Mouse (Mus musculus) spleen, embryonic (tissue): ENCODE results near the gene Fam81b.
"Not testable (repeated sequence)": the region's sequence is repeated elsewhere in the genome, so short reads cannot be mapped to it uniquely, and the experiment has no call there.

Source experiments
- CTCF ChIA-PET: fragments of 350-600 bp; sonication (Branson Sonifier 250); formaldehyde crosslinking; loops from one replicate; lab custom pipeline; 2022; lab: Charles Lee

Gene Fam81b

GRCm38 (mm10) chr13:76304637-76305122, at the start of gene Fam81b:
Fam81b (minus strand) TSS chr13:76305072.
- CTCF ChIA-PET, result no interaction called here

- CTCF ChIA-PET, result not testable (repeated sequence)
Observed at GRCm38 (mm10) chr13:76345941-76346340, 41.1 kb upstream of the Fam81b start.

GRCm38 (mm10) chr13:76318635-76319034, 13.8 kb upstream of the Fam81b start:
- CTCF ChIA-PET, result no interaction called here

GRCm38 (mm10) chr13:76311580-76311979, 6.7 kb upstream of the Fam81b start:
- CTCF ChIA-PET, result no interaction called here

GRCm38 (mm10) chr13:76308811-76309210, 3.9 kb upstream of the Fam81b start:
- CTCF ChIA-PET, result no interaction called here

- CTCF ChIA-PET, result no interaction called here
Observed at GRCm38 (mm10) chr13:76305655-76306365, 938 bp upstream of the Fam81b start.

- CTCF ChIA-PET, result no interaction called here
Observed at GRCm38 (mm10) chr13:76305241-76305640, 369 bp upstream of the Fam81b start.

- CTCF ChIA-PET, result interaction anchor here (0.6 kb wide), 1 partner anchor 912 kb away, joined by 3 read pairs; no protein-coding TSS in a partner anchor
Observed at GRCm38 (mm10) chr13:76304201-76304600, 671 bp downstream of the Fam81b start.

- CTCF ChIA-PET, result no interaction called here
Observed at GRCm38 (mm10) chr13:76303160-76303559, 1.7 kb downstream of the Fam81b start.

GRCm38 (mm10) chr13:76302056-76302455, 2.8 kb downstream of the Fam81b start:
- CTCF ChIA-PET, result no interaction called here

GRCm38 (mm10) chr13:76292050-76292449, 12.8 kb downstream of the Fam81b start:
- CTCF ChIA-PET, result no interaction called here

- CTCF ChIA-PET, result no interaction called here
Observed at GRCm38 (mm10) chr13:76284597-76284996, 20.3 kb downstream of the Fam81b start.

GRCm38 (mm10) chr13:76264361-76265026, 40.4 kb downstream of the Fam81b start:
- CTCF ChIA-PET, result no interaction called here

GRCm38 (mm10) chr13:76258766-76259165, 46.1 kb downstream of the Fam81b start:
- CTCF ChIA-PET, result no interaction called here

GRCm38 (mm10) chr13:76256350-76256749, 48.5 kb downstream of the Fam81b start:
- CTCF ChIA-PET, result interaction anchor here (0.5 kb wide), 1 partner anchor 425 kb away, joined by 7 read pairs; no protein-coding TSS in a partner anchor

- CTCF ChIA-PET, result no interaction called here
Observed at GRCm38 (mm10) chr13:76250092-76250491, 54.8 kb downstream of the Fam81b start.

- CTCF ChIA-PET, result no interaction called here
Observed at GRCm38 (mm10) chr13:76249066-76249465, 55.8 kb downstream of the Fam81b start.

- CTCF ChIA-PET, result no interaction called here
Observed at GRCm38 (mm10) chr13:76215397-76215796, 89.5 kb downstream of the Fam81b start.

- CTCF ChIA-PET, result no interaction called here
Observed at GRCm38 (mm10) chr13:76214928-76215327, 89.9 kb downstream of the Fam81b start.

GRCm38 (mm10) chr13:76199943-76200342, 104.9 kb downstream of the Fam81b start:
- CTCF ChIA-PET, result no interaction called here

GRCm38 (mm10) chr13:76197297-76197848, 107.5 kb downstream of the Fam81b start:
- CTCF ChIA-PET, result no interaction called here

GRCm38 (mm10) chr13:76195431-76196138, 109.3 kb downstream of the Fam81b start:
- CTCF ChIA-PET, result no interaction called here
